Mouse (Mus musculus): Measurements from ENCODE around the gene Smap2.

Smap2 gene

GRCm38 (mm10) chr4:121020040-121020790 is 3.2 kb upstream of the Smap2 start:
- in situ Hi-C loops (cut with MboI), result no loop called here

GRCm38 (mm10) chr4:121018250-121018649 is 1.2 kb upstream of the Smap2 start:
- in situ Hi-C loops (cut with MboI), result no loop called here

- in situ Hi-C loops (cut with MboI), result no loop called here
Observed at GRCm38 (mm10) chr4:121016021-121016898, 787 bp downstream of the Smap2 start.

- in situ Hi-C loops (cut with MboI), result no loop called here
Observed at GRCm38 (mm10) chr4:121015268-121015659, 1.8 kb downstream of the Smap2 start.

GRCm38 (mm10) chr4:121014594-121015267 is 2.3 kb downstream of the Smap2 start:
- in situ Hi-C loops (cut with MboI), result no loop called here

- in situ Hi-C loops (cut with MboI), result no loop called here
Observed at GRCm38 (mm10) chr4:121010770-121011549, 6.1 kb downstream of the Smap2 start.

- in situ Hi-C loops (cut with MboI), result no loop called here
Observed at GRCm38 (mm10) chr4:121009151-121009550, 7.9 kb downstream of the Smap2 start.

- in situ Hi-C loops (cut with MboI), result no loop called here
Observed at GRCm38 (mm10) chr4:121008071-121008745, 8.8 kb downstream of the Smap2 start.

GRCm38 (mm10) chr4:121007006-121007405 is 10.0 kb downstream of the Smap2 start:
- in situ Hi-C loops (cut with MboI), result no loop called here

GRCm38 (mm10) chr4:121004679-121005078 is 12.4 kb downstream of the Smap2 start:
- in situ Hi-C loops (cut with MboI), result no loop called here

GRCm38 (mm10) chr4:121003611-121004091 is 13.4 kb downstream of the Smap2 start:
- in situ Hi-C loops (cut with MboI), result no loop called here

- in situ Hi-C loops (cut with MboI), result no loop called here
Observed at GRCm38 (mm10) chr4:121002400-121003171, 14.5 kb downstream of the Smap2 start.

- in situ Hi-C loops (cut with MboI), result no loop called here
Observed at GRCm38 (mm10) chr4:121001659-121002058, 15.4 kb downstream of the Smap2 start.

- in situ Hi-C loops (cut with MboI), result no loop called here
Observed at GRCm38 (mm10) chr4:121001042-121001441, 16.0 kb downstream of the Smap2 start.

- in situ Hi-C loops (cut with MboI), result no loop called here
Observed at GRCm38 (mm10) chr4:120995911-120996310, 21.1 kb downstream of the Smap2 start.

GRCm38 (mm10) chr4:120993025-120993424 is 24.0 kb downstream of the Smap2 start:
- in situ Hi-C loops (cut with MboI), result no loop called here

GRCm38 (mm10) chr4:120992284-120992683 is 24.8 kb downstream of the Smap2 start:
- in situ Hi-C loops (cut with MboI), result no loop called here

GRCm38 (mm10) chr4:120987319-120987718 is 29.7 kb downstream of the Smap2 start:
- in situ Hi-C loops (cut with MboI), result loop anchor here (5.0 kb wide), 1 partner anchor 40 kb away; no protein-coding TSS in a partner anchor

GRCm38 (mm10) chr4:120986446-120986845 is 30.6 kb downstream of the Smap2 start:
- in situ Hi-C loops (cut with MboI), result loop anchor here (5.0 kb wide), 1 partner anchor 41 kb away; no protein-coding TSS in a partner anchor

- in situ Hi-C loops (cut with MboI), result no loop called here
Observed at GRCm38 (mm10) chr4:120978221-120978620, 38.8 kb downstream of the Smap2 start.
